Mouse (Mus musculus) liver, adult 2 months (tissue): ENCODE measurements around the gene Adgrl3. TPM values are rescaled to one million over a fixed set of nuclear protein-coding genes. Genes with fewer than 3 reads are reported as not detected.
A peak's percentile ranks its signal among the peaks of the same experiment; 100 is the strongest.

Experiments used
- DNase-seq: peaks from one replicate; pipeline ENCODE4 v3.0.0-alpha.2; 2011; ENCODE audit warnings: low read depth, low spot score; ENCODE audit errors: extremely low read depth
- H3K27ac ChIP-seq: fragments of 200-500 bp; replicated peaks from 2 replicates; pipeline ENCODE4 v1.5.1; 2012; ENCODE audit warnings: low read depth, mild to moderate bottlenecking, control low read depth, inconsistent platforms, low read length; ENCODE audit not compliant: insufficient read depth
- H3K27me3 ChIP-seq: fragments of 200-500 bp; 2 replicates; pipeline ENCODE4 v1.6.1; 2012; ENCODE audit warnings: mild to moderate bottlenecking, moderate library complexity, low read length, inconsistent platforms; ENCODE audit not compliant: control insufficient read depth, insufficient read depth
- H3K36me3 ChIP-seq: fragments of 200-500 bp; 2 replicates; pipeline ENCODE4 v1.6.1; 2012; ENCODE audit warnings: low read length, inconsistent platforms; ENCODE audit not compliant: control insufficient read depth, insufficient read depth
- H3K4me1 ChIP-seq: fragments of 200-500 bp; 2 replicates; pipeline ENCODE4 v1.6.1; 2011; ENCODE audit warnings: low read length; ENCODE audit not compliant: control insufficient read depth, insufficient read depth
- H3K4me3 ChIP-seq: fragments of 200-500 bp; 2 replicates; pipeline ENCODE4 v1.5.1; 2011; ENCODE audit warnings: low read depth, mild to moderate bottlenecking, control low read depth, low read length, moderate library complexity; ENCODE audit not compliant: insufficient read depth
- H3K79me2 ChIP-seq: fragments of 200-500 bp; 2 replicates; pipeline ENCODE4 v1.6.1; 2012; ENCODE audit warnings: inconsistent platforms, mild to moderate bottlenecking, low read length, moderate library complexity; ENCODE audit not compliant: control insufficient read depth, insufficient read depth
- H3K9ac ChIP-seq: fragments of 200-500 bp; 2 replicates; pipeline ENCODE4 v1.6.1; 2012; ENCODE audit warnings: low read depth, mild to moderate bottlenecking, control low read depth, inconsistent platforms, low read length
- CTCF ChIP-seq: fragments of 200-500 bp; IDR thresholded peaks from 2 replicates; pipeline ENCODE4 v1.5.1; 2011; ENCODE audit warnings: low read depth, low read length, control low read depth
- POLR2A ChIP-seq: fragments of 200-500 bp; IDR thresholded peaks from 2 replicates; pipeline ENCODE4 v1.6.1; 2011; ENCODE audit warnings: low read length, control low read depth; ENCODE audit not compliant: insufficient read depth; ENCODE audit errors: extremely low read depth
- WGBS: fragments of 180-500 bp; shearing (Covaris S2); methylation state at CpG from one replicate; pipeline ENCODE4 v1.1.7; 2018; 5-methylcytosine and 5-hydroxymethylcytosine counted together
- polyA plus RNA-seq: library from polyadenylated mRNA; depleted of rRNA; stranded (reverse); fragments of >200 nt; gene quantifications from 2 replicates; pipeline ENCODE4 v1.2.3, GENCODE M21; 2012
- total RNA-seq: library from RNA; depleted of rRNA; stranded (reverse); fragments of >200 nt; gene quantifications from 2 replicates; pipeline ENCODE4 v1.2.3, GENCODE M21; 2014

Gene Adgrl3
- total and polyA plus RNA-seq, 2 experiments: 0.33 to 1.0 TPM

GRCm38 (mm10) chr5:81583425-81583824 lies 563.5 kb downstream of the Adgrl3 start:
- DNase-seq: peak; percentile 78
- no peaks in the 10 kb centered on the region for H3K36me3 ChIP-seq
- H3K9ac ChIP-seq: no peak overlapping the region
- H3K4me1 ChIP-seq: peaks cover 4% of the 10 kb centered on the region
- H3K4me3 ChIP-seq: no peak overlapping the region
- TF ChIP-seq POLR2A (no peak), CTCF (no peak)
- 33% methylated on average over 3 of the region's 3 CpGs for WGBS
- H3K79me2 ChIP-seq: no peaks in the 10 kb centered on the region
- peak overlapping the region; percentile 51 for H3K27ac ChIP-seq
- H3K27me3 ChIP-seq: no peaks in the 10 kb centered on the region

GRCm38 (mm10) chr5:81584945-81585344 lies 565.0 kb downstream of the Adgrl3 start:
- H3K79me2 ChIP-seq: no peaks in the 10 kb centered on the region
- no peak for DNase-seq
- TF ChIP-seq POLR2A (no peak), CTCF (no peak)
- no peaks in the 10 kb centered on the region for H3K36me3 ChIP-seq
- H3K4me1 ChIP-seq: peaks cover 4% of the 10 kb centered on the region
- H3K27me3 ChIP-seq: no peaks in the 10 kb centered on the region
- H3K4me3 ChIP-seq: no peak overlapping the region
- no peak overlapping the region for H3K9ac ChIP-seq
- 55% methylated on average over 3 of the region's 3 CpGs for WGBS
- H3K27ac ChIP-seq: no peak overlapping the region

- no peak for DNase-seq
- H3K27me3 ChIP-seq: no peaks in the 10 kb centered on the region
- H3K36me3 ChIP-seq: no peaks in the 10 kb centered on the region
- no peak overlapping the region for H3K27ac ChIP-seq
- H3K4me3 ChIP-seq: no peak overlapping the region
- 84% methylated on average over 14 of the region's 14 CpGs for WGBS
- H3K79me2 ChIP-seq: no peaks in the 10 kb centered on the region
- no peak overlapping the region for H3K9ac ChIP-seq
- peaks cover 3% of the 10 kb centered on the region; the same call in 1 of the 2 replicates for H3K4me1 ChIP-seq
- TF ChIP-seq POLR2A: no peak
- TF ChIP-seq CTCF: no peak
Measured at GRCm38 (mm10) chr5:81590005-81590694, 570.2 kb downstream of the Adgrl3 start.

- Histone ChIP-seq H3K4me3 (no peak overlapping the region), H3K36me3 (no peaks in the 10 kb centered on the region), H3K27ac (no peak overlapping the region), H3K27me3 (no peaks in the 10 kb centered on the region), H3K4me1 (peaks cover 3% of the 10 kb centered on the region; the same call in 1 of the 2 replicates), H3K79me2 (no peaks in the 10 kb centered on the region), H3K9ac (no peak overlapping the region)
- DNase-seq: peak; percentile 41
- TF ChIP-seq CTCF (no peak), POLR2A (no peak)
- 41% methylated on average over 3 of the region's 3 CpGs for WGBS
Measured at GRCm38 (mm10) chr5:81591481-81591880, 571.5 kb downstream of the Adgrl3 start.

GRCm38 (mm10) chr5:81593396-81593995 lies 573.6 kb downstream of the Adgrl3 start:
- 27% methylated on average over 1 of the region's 1 CpGs for WGBS
- no peaks in the 10 kb centered on the region for H3K79me2 ChIP-seq
- H3K4me3 ChIP-seq: no peak overlapping the region
- no peaks in the 10 kb centered on the region for H3K27me3 ChIP-seq
- H3K9ac ChIP-seq: no peak overlapping the region
- no peak overlapping the region for H3K27ac ChIP-seq
- TF ChIP-seq CTCF (no peak), POLR2A (no peak)
- H3K36me3 ChIP-seq: no peaks in the 10 kb centered on the region
- H3K4me1 ChIP-seq: peaks cover 3% of the 10 kb centered on the region; the same call in 1 of the 2 replicates
- DNase-seq: peak; percentile 89

DNA sequence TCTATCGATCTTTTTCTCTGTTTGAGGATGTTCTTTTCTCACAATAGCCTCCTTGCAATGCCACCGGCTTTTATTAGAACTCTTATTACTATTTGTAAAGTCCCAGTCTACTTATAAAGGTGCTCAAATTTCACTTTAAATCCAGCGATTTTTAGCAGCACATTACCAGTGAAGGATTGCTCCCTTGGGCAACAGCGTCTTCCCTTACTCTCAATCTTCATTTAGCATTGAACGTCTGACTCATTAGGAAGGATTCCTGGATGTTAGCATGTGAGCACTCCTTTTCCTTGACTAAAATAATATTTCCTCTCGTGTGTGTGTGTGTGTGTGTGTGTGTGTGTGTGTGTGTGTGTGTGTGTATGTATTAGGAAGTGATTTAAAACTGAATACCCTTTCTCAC lies 578.1 kb downstream of the Adgrl3 start:
- WGBS: 72% methylated on average over 6 of the region's 6 CpGs
- H3K4me3 ChIP-seq: no peak overlapping the region
- H3K36me3 ChIP-seq: no peaks in the 10 kb centered on the region
- no peak overlapping the region for H3K27ac ChIP-seq
- H3K9ac ChIP-seq: no peak overlapping the region
- TF ChIP-seq CTCF: no peak
- no peak for TF ChIP-seq POLR2A
- no peak for DNase-seq
- no peaks in the 10 kb centered on the region for H3K27me3 ChIP-seq
- H3K4me1 ChIP-seq: peaks cover 3% of the 10 kb centered on the region; the same call in 1 of the 2 replicates
- H3K79me2 ChIP-seq: no peaks in the 10 kb centered on the region
